Mouse (Mus musculus) left cerebral cortex, adult 8-10 months (tissue): Measurements from ENCODE around the gene Arhgef25. TPM values are rescaled to one million over a fixed set of nuclear protein-coding genes. Genes with fewer than 3 reads are reported as not detected.
A peak's percentile ranks its signal among the peaks of the same experiment; 100 is the strongest.
"Not testable (repeated sequence)": the region's sequence is repeated elsewhere in the genome, so short reads cannot be mapped to it uniquely, and the experiment has no call there.

ENCODE experiments used
- DNase-seq, 2 experiments: peaks; one replicate each; pipeline ENCODE4 v3.0.0; 2022; ENCODE audit warnings: low spot score in 2 of 2
- total RNA-seq, 4 experiments: library from RNA; stranded (reverse); gene quantifications; 2 replicates each; pipeline ENCODE4 v1.2.4; 2022

The Arhgef25 gene
- total RNA-seq, 4 experiments from 2014 or later: 153 to 178 (median 174) TPM

- DNase-seq: no peak
Measured at GRCm38 (mm10) chr10:127166771-127167613, 22.9 kb downstream of the Arhgef25 start.

- no peak for DNase-seq
Measured at GRCm38 (mm10) chr10:127166404-127166715, 23.5 kb downstream of the Arhgef25 start.

GRCm38 (mm10) chr10:127165654-127166403 lies 24.1 kb downstream of the Arhgef25 start:
- no peak for DNase-seq

DNA sequence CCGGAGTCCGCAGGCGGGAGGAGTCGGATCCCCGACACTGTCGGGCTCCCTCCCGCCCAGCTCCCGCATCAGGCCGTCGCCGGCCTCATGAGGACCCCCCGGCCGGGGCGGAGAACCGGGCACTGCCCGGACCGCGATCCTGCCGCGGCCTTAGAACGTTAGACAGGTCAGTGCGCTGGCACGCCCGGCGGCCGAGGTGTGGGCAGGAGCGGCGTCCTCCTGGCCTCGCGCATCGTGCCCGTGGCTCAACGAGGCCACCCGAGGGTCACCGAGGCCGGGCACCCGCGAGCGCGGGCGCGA lies 24.6 kb downstream of the Arhgef25 start:
- DNase-seq: no peak

GRCm38 (mm10) chr10:127164631-127165353 lies 25.1 kb downstream of the Arhgef25 start, which contains the start of gene B4galnt1:
Gene B4galnt1, plus strand, starts transcription at chr10:127165225.
- DNase-seq: peak; percentile 45 to 57

- no peak for DNase-seq
Measured at GRCm38 (mm10) chr10:127164190-127164589, 25.7 kb downstream of the Arhgef25 start.

DNA sequence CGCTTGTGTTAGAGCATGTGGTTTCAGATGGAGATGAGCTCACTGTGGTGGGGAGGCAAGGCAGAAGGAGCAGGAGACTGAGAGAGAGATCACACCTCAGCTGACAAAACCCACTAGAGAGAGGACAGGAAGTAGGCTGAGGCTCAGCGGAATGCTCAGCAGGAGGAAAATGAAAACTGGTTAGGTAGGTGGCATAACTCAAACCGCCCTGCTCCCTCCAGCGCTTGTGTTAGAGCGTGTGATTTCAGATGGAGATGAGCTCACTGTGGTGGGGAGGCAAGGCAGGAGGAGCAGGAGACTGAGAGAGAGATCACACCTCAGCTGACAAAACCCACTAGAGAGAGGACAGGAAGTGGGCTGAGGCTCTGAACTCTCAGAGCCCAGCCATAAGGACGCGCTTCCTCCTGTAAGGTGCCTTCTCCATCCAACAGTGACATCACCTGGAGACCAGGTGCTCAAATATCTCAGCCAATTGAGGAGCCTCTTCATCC lies 27.1 kb downstream of the Arhgef25 start:
- not testable (repeated sequence) for DNase-seq

DNA sequence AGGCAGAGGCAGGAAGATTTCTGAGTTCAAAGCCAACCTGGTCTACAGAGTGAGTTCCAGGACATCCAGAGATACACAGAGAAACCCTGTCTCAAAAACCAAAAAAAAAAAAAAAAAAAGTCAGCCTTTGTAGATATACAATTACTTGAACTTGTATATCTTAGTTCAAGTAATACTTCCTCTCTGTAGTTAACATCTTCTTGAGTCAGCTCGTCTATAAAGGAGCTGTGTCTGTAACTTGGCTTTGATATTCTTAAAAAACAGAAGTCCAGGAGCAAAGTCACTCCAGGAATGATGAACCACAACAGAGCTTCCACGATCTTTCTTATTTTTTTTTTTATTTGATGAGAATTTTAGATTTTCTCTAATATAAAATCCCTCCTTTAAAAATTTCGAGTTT lies 29.2 kb downstream of the Arhgef25 start:
- DNase-seq: no peak

GRCm38 (mm10) chr10:127160081-127160480 lies 29.8 kb downstream of the Arhgef25 start:
- DNase-seq: no peak

GRCm38 (mm10) chr10:127158471-127158870 lies 31.4 kb downstream of the Arhgef25 start:
- no peak for DNase-seq

DNA sequence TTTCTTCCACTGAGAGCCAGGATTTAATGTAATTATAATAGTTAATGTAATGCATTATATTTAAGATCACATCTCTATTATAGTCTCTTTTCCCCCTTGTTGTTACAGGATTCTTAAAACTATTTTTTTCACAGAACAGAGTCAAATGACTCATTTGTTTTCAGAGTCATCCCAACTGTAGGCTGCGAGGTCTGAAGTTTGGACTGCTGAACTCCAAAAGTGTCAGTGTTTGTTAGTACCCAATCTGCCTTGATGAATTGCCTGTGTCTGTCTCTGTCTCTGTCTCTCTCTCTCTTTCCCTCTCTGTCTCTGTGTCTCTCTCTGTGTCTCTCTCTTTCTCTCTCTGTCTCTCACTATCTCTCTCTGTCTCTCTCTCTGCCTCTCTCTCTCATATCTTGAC lies 33.4 kb downstream of the Arhgef25 start:
- no peak for DNase-seq

- no peak for DNase-seq
Measured at GRCm38 (mm10) chr10:127156089-127156488, 33.8 kb downstream of the Arhgef25 start.

DNA sequence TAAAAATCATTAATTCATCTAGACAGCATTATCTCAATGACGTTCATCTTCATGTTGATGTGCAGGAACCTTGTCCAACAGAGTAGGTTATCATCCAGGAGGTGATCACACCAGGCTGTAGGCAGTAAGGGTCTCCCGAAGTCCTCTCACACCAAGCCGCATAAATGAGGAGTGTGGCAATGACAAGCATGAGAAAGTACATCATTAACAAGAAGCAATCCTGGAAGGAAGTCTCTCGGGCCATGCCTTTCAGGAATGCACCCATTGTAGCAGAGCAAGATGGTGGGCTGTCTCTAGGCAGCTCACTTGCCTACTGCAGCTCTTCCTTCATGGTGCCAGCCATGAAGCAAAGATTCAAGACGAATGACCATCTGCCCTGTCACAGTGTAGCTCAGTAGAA lies 35.2 kb downstream of the Arhgef25 start:
- no peak for DNase-seq

- no peak for DNase-seq
Measured at GRCm38 (mm10) chr10:127154241-127154640, 35.6 kb downstream of the Arhgef25 start.

DNA sequence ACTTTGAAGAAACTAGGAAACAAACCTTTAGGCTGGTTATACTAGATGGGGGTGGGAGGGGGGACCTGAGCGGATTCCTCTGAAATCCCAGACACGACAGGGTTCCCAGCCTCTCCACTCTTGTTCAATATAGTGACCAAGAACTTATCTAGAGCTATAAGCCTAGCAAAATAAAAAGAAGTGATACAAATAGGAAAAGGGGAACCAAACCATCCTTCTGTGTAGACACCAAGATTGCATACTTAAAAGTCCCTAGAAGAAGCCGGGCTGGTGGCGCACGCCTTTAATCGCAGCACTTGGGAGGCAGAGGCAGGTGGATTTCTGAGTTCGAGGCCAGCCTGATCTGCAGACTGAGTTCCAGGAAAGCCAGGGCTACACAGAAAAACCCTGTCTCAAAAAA lies 36.6 kb downstream of the Arhgef25 start:
- DNase-seq: no peak

DNA sequence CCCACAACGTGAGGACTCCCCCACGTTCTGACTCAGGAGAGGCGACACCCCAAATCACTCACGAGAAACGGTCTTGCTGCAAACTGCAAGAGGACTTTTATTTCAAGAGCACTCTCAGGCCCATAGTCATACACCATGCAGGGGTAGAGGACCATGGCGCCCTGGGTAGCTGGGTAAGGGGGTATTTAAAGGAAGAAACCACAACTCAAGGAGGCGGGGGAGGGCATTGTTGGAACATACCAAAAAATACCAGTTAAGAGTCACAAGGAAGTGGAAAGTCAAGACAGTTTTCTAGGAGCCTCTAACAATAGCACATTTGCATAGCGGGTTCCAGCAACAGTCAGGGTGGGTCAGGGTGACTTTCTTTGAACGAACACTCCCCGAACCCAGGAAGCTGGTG lies 37.3 kb downstream of the Arhgef25 start:
- DNase-seq: not testable (repeated sequence)

DNA sequence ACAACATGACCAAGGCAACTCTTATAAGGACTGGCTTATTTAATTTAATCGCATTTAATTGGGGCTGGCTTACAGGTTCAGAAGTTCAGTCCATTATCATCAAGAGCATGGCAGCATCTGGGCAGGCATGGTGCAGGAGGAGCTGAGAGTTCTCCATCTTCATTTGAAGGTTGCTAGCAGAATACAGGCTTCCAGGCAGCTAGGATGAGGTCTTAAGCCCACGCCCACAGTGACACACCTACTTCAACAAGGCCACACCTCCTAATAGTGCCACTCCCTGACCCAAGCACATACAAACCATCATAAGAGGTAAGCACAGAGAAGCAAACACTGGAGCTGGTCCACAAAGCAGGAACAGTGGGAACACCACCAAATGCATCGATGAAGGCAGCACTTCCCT lies 38.6 kb downstream of the Arhgef25 start:
- not testable (repeated sequence) for DNase-seq

- DNase-seq: no peak
Measured at GRCm38 (mm10) chr10:127150471-127150872, 39.4 kb downstream of the Arhgef25 start.

DNA sequence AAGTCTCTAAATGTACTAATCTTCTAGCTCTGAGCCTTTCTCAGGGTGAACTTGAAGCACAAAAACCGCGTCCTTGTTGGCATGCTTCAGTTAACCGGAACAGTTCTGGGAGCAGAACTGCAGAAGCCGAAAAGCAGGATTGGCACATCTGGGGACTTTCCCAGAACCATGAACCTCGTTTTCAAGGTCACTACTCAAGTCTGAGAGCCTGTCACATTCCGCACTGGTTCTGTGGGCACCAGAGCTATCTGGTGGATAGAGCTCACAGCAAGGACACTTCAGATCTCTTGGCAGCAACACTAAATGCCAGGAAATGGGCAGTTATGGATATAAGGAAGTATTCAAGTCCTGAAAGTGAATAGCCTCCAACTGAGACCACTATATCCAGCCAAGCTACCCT lies 42.7 kb downstream of the Arhgef25 start:
- no peak for DNase-seq

DNA sequence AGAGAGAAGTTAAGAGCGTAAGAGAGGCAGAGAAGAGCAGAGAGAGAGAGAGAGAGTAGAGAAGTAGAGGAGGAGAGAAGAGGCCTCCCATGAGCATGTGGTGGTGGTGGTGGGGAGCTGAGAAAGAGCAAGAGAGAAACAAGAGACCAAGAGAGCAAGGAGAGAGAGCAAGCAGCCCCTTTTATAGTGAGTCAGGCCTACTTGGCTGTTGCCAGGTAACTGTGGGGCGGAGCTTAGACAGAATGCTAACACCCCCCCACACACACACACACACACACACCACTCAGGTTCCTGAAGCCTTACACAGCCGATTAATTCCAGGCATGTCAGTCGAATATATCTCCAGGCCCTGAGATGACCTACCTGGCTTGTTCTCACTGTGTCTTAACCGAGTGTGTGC lies 44.6 kb downstream of the Arhgef25 start:
- no peak for DNase-seq

- no peak for DNase-seq
Measured at GRCm38 (mm10) chr10:127144536-127144935, 45.3 kb downstream of the Arhgef25 start.

GRCm38 (mm10) chr10:127143228-127143627 lies 46.7 kb downstream of the Arhgef25 start:
- DNase-seq: no peak
